Mouse (Mus musculus) gonadal fat pad, adult 2 months (tissue): ENCODE results near the gene Smarce1. TPM values are rescaled to one million over a fixed set of nuclear protein-coding genes. Genes with fewer than 3 reads are reported as not detected.
A peak's percentile ranks its signal among the peaks of the same experiment; 100 is the strongest.

ENCODE experiments used
- DNase-seq: peaks from one replicate; pipeline ENCODE4 v3.0.0-alpha.2; 2012; ENCODE audit warnings: low read depth
- polyA plus RNA-seq: library from polyadenylated mRNA; depleted of rRNA; stranded (reverse); fragments of >200 nt; gene quantifications from 2 replicates; pipeline ENCODE4 v1.2.3, GENCODE M21; 2012

The Smarce1 gene
- polyA plus RNA-seq, 1 experiment = 19.0 TPM

- DNase-seq = no peak
Observed at GRCm38 (mm10) chr11:99229641-99230260, 1.1 kb downstream of the Smarce1 start.

GRCm38 (mm10) chr11:99226298-99226697, 4.5 kb downstream of the Smarce1 start:
- no peak for DNase-seq

GRCm38 (mm10) chr11:99223310-99223709, 7.5 kb downstream of the Smarce1 start:
- DNase-seq = no peak

GRCm38 (mm10) chr11:99221811-99222210, 9.0 kb downstream of the Smarce1 start:
- DNase-seq = no peak

GRCm38 (mm10) chr11:99217248-99217986, 13.4 kb downstream of the Smarce1 start:
- DNase-seq = no peak

GRCm38 (mm10) chr11:99216181-99216580, 14.6 kb downstream of the Smarce1 start:
- DNase-seq = no peak

GRCm38 (mm10) chr11:99212693-99213092, 18.1 kb downstream of the Smarce1 start:
- no peak for DNase-seq

- DNase-seq = no peak
Observed at GRCm38 (mm10) chr11:99211964-99212363, 18.9 kb downstream of the Smarce1 start.

GRCm38 (mm10) chr11:99208105-99208669, 22.6 kb downstream of the Smarce1 start:
- no peak for DNase-seq

GRCm38 (mm10) chr11:99207449-99207848, 23.4 kb downstream of the Smarce1 start:
- DNase-seq = peak; percentile 12

GRCm38 (mm10) chr11:99206954-99207353, 23.9 kb downstream of the Smarce1 start:
- DNase-seq = no peak

GRCm38 (mm10) chr11:99189154-99189582, 41.6 kb downstream of the Smarce1 start:
- DNase-seq = no peak

GRCm38 (mm10) chr11:99187348-99187747, 43.5 kb downstream of the Smarce1 start:
- no peak for DNase-seq

- no peak for DNase-seq
Observed at GRCm38 (mm10) chr11:99186836-99187235, 44.0 kb downstream of the Smarce1 start.

- DNase-seq = no peak
Observed at GRCm38 (mm10) chr11:99182575-99182974, 48.2 kb downstream of the Smarce1 start.

- no peak for DNase-seq
Observed at GRCm38 (mm10) chr11:99180071-99180470, 50.7 kb downstream of the Smarce1 start.

GRCm38 (mm10) chr11:99177925-99178198, 53.0 kb downstream of the Smarce1 start:
- no peak for DNase-seq

GRCm38 (mm10) chr11:99177054-99177924, 53.5 kb downstream of the Smarce1 start:
- DNase-seq = no peak

GRCm38 (mm10) chr11:99172002-99172401, 58.8 kb downstream of the Smarce1 start:
- no peak for DNase-seq

- DNase-seq = no peak
Observed at GRCm38 (mm10) chr11:99171442-99171841, 59.4 kb downstream of the Smarce1 start.

GRCm38 (mm10) chr11:99170547-99171267, 60.1 kb downstream of the Smarce1 start:
- DNase-seq = peak; percentile 42

GRCm38 (mm10) chr11:99170005-99170404, 60.8 kb downstream of the Smarce1 start:
- no peak for DNase-seq
